Mouse (Mus musculus): Measurements from ENCODE around the gene Emg1.
"Not testable (repeated sequence)": the region's sequence is repeated elsewhere in the genome, so short reads cannot be mapped to it uniquely, and the experiment has no call there.

Emg1 gene

DNA sequence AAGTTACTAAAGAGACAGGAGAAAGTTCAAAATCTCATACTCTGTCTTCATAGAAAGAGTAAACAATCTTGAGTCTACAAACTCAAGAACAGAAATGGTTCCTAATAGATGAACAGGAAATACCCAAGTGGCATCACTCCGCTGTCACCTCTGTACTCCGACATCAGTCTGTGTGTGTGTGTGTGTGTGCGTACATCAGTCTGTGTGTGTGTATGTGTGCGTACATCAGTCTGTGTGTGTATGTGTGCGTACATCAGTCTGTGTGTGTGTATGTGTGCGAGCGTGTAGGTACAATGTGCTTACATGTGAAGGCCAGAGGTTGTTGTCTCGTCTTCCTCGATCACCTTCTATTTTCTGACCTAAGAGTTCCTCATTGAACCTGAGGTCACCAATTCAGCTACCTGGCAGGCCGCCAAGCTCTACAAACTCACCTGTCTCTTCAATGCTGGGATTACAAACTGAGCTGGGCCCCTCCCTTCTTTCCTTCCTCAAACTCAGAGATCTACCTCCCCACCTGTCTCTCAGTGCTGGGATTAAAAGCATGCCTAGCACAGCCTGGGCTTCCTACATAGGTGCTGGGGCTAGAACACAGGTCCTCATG, 3.6 kb downstream of the Emg1 start:
- no peak for DNase-seq (ENCODE audit: low spot score)

DNA sequence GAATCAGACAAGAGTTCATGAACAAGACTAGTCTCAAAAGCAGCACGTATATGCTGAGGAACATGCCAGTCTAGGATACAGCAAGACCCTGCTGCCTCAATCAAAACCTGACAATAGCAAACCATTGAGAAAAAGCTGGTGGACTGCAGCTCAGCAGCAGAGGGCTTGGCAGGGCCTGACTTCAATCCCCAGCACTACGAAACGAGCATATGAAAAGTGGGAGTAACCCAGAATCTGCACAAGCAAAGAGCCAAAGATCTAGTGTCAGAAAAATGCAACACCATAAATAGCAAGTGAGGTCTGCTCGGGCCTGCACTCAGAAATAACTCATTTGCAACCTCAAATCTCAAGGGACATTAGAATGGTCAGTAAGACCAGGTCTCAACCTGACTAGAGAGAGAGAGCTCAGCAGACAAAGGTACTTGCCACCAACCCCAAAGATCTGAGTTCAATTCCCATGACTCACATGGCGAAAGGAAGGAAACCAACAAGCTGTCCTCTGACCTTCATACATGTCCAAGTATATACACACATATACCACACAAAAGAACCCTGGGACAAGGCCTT, 5.8 kb downstream of the Emg1 start:
- peak; percentile 48 for DNase-seq (ENCODE audit: low spot score)

DNA sequence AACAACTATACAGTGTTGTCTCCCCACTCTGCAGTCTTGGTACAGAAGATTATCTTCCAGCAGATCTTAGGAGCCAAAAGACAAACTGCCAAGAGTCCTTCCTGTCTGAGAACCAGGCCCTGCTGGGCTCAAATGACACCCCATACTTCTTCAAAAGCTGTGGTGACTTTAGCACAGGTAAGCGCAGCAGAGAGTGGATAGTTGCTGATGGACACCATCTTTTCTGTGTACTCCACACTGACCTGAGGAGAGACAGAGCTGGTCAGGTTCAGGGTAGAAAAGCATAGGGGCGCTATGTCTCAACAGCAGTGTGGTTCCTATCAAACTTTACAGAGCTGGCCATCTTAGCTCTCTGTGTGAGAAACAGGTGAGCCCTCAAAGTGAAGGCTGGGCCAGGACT, 7.6 kb downstream of the Emg1 start:
- no peak for DNase-seq (ENCODE audit: low spot score)

- DNase-seq (ENCODE audit: low spot score): no peak
Measured at GRCm38 (mm10) chr6:124703789-124704188, 8.2 kb downstream of the Emg1 start.

GRCm38 (mm10) chr6:124702784-124703103, 9.2 kb downstream of the Emg1 start:
- peak; percentile 74 for DNase-seq (ENCODE audit: low spot score)

DNA sequence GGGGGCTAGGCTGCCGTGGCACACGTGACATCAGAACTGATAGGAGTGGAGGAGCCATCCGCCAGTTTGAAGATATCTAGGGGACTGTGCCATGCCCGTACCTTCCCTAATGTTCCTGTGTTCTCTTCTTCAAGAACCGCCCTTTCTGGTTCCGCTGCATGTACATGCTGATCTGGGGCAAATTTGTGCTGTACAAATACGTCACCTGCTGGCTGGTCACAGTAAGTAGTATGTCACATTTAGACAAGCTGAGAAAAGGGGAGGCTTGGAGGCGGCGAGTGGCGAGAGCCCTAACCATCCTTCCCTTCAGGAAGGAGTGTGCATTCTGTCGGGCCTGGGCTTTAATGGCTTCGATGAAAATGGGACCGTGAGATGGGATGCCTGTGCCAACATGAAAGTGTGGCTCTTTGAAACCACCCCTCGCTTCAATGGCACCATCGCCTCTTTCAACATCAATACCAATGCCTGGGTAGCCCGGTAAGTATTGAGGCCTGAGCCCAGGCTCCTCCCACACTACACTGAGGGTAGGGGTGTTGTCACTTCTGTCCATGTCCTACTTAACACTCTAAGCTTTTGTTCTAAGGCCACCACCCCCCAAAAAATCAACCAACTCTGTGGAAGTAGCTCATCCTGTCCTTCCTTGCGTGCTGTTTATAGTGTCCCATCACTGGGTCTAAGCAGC, 9.7 kb downstream of the Emg1 start:
- DNase-seq (ENCODE audit: low spot score): no peak

DNA sequence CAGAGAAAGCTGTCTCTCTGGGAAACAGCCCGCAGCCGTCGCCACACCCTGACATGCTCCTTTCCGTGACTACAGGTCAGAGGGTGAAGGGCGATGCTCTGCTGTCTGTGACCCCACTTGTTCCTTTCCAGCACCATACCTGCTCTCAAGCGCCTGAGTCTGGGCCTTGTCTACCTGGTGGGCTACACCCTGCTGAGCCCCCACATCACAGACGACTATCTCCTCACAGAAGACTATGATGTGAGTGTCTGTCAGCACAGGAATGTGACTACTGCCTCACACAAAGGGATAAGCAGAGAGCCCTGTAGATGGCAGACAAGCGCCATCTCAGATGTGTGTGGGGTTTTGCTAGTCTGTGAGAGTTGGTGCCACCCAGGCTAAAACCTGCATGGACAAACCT, 10.6 kb downstream of the Emg1 start:
- no peak for DNase-seq (ENCODE audit: low spot score)

DNA sequence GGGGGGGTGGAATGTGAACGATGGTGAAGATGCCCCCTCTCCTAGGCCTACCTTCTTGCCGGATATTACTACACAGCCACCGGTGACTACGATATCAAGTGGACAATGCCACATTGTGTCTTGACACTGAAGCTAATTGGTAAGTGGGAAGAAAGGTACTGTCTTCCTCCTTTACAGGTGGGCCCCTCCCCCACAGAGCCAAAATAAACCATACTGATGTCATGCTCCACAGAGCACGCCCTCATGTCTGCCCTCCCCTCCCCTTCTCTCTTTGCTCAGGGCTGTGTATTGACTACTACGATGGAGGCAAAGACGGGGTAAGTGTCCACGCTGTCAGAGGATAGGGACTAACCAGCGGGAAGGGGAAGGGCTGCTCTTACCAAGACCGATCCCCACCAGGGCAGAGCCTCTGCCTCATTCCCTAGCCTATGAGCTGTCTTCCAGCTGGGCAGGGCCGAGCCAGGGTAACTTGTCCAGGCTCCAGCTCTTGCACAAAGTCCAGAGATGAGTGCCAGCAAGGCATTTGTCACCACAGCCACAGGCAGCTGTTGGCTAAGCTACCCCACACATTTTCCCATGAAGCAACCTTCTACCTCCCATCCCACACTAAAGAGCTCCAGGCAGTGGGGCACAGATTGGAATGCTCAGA, 11.9 kb downstream of the Emg1 start:
- DNase-seq (ENCODE audit: low spot score): peak; percentile 99

DNA sequence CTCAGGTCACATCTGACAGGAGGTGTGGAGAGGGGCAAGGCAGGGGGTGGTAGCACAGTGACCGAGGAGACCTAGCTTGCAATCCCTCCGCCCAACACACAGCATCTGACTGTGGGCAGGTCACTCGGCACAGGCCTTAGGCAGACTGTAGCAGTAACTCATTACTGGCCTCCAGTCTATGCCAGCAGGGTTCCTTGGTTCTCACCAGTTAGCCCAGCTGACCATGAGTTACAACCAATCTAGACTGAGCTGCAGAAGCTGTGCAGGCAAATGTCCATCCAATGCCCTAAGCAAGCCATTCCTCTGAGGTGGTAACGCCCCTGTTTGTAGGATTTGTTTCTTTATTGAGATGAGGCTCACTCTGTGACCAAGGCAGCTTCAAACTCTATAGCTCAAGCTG, 12.6 kb downstream of the Emg1 start:
- DNase-seq (ENCODE audit: low spot score): no peak

DNA sequence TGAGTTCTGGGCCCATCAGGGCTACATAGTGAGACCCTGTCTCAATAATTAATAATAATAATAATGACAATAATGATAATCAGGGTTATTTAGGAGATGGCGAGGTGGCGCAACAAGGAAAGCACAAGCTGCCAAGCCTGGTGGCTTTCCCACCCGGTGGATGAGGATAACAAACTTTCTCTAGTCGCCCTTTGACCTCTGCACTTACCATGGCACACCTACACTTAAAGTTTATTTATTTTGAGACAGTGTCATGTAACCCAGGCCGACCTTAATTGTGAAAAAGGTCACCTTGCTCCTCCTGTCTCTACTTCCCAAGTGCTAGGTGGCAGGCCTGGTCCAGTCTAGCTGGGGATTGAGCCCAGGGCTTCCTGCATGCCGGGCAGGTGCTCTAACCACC, 13.2 kb downstream of the Emg1 start:
- DNase-seq (ENCODE audit: low spot score): no peak

DNA sequence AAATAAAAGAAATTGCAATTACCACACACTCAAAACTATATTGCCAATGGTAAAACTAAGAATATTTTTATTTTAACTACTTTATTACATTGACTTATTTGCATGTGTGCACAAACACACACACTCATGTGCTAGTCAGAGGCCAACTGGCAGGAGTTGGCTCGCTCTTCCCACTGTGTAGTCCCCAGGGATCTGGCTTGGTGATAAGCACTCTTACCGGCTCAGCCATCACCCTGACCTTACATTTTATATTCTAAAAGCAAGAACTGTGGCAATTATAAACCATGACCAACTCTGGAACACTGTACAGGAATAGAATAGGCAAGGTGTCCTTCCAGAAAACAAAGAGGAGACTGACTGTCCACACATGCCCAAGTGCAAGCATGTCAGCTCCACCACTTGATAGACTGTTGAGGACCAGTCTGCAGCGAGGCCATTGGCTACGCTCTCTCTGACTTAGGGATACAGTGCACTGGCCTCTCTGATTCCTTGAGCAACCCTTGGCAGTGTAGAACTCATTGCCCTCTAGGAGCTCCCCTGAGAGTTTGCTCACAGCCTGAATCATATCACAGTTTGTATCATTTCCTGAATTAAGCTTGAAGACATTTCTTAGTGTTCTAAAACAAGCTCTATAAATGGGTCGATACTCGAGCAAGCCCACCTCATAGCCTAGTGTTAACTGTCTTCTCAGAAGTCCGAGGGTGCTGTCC, 15.4 kb downstream of the Emg1 start:
- DNase-seq (ENCODE audit: low spot score): peak; percentile 77

GRCm38 (mm10) chr6:124694166-124694955, 17.6 kb downstream of the Emg1 start:
- peak; percentile 86 for DNase-seq (ENCODE audit: low spot score)

DNA sequence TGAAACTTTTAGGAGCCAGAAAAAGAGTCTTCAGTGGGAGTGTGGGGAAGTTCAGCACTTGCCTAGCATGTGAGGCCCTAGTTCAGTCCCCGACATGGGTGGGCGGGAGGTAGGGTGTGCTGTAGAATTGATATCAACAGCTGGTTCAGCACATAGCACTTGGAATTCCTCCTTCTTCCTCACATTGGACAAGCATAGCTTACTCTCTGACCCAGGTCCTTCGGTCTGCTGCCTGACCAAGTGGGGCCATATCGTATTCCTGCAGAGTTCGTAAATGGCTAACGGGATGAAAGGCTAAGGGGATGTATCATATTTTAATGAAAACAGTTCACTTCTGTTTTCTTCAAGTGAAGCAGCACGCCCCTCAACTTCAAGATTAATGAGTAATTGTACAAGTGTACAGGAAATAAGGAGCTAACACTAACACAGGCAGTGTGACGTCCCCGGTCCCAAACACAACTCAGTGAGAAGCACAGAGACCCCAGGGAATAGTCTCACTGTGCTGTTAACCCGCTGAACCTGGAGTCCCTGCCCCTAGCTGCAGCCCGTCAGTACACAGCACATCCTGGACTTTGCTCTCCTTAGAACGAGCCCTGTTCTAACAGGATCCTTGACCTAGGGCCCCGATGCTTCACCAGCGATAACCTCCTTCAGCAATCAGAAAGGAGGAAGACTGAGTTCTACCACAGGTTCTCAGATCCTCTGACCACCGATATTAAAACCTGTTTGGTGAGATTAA, 18.6 kb downstream of the Emg1 start:
- no peak for DNase-seq (ENCODE audit: low spot score)

GRCm38 (mm10) chr6:124690517-124690916, 21.5 kb downstream of the Emg1 start:
- DNase-seq (ENCODE audit: low spot score): peak; percentile 60

DNA sequence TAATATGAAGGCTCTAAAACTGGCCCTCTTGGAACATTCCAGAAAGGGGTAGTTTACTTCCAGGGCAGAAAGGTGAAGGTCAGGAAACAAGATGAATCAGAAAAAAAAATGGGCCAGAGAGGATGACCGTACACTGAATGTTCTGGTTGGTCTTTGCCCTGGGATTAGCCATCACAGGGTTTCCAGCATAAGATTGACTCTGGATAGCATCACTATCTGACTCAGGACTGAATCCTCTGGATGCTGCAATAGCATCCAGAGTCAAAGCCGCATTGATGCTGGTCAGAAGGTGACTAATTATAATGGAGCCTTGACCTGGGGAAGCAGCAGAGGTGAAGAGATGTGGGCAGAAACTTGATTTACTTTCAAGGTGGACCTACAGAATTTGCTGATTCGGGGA, 23.0 kb downstream of the Emg1 start:
- DNase-seq (ENCODE audit: low spot score): no peak

- no peak for DNase-seq (ENCODE audit: low spot score)
Measured at GRCm38 (mm10) chr6:124688151-124688758, 23.7 kb downstream of the Emg1 start.

DNA sequence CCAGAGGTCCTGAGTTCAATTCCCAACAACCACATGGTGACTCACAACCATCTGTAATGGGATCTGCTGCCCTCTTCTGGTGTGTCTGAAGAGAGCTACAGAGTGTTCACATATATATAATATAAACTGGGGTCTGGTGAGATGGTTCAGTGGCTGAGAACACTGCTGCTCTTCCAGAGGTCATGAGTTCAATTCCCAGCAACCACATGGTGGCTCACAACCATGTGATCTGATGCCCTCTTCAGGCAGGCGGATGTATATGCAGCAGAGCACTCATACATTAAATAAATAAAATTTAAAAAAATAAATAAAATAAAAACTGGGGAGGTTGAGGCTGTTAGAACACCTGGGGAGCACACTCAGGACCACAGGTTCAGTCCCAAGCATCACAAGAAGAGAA, 25.3 kb downstream of the Emg1 start:
- not testable (repeated sequence) for DNase-seq (ENCODE audit: low spot score)

DNA sequence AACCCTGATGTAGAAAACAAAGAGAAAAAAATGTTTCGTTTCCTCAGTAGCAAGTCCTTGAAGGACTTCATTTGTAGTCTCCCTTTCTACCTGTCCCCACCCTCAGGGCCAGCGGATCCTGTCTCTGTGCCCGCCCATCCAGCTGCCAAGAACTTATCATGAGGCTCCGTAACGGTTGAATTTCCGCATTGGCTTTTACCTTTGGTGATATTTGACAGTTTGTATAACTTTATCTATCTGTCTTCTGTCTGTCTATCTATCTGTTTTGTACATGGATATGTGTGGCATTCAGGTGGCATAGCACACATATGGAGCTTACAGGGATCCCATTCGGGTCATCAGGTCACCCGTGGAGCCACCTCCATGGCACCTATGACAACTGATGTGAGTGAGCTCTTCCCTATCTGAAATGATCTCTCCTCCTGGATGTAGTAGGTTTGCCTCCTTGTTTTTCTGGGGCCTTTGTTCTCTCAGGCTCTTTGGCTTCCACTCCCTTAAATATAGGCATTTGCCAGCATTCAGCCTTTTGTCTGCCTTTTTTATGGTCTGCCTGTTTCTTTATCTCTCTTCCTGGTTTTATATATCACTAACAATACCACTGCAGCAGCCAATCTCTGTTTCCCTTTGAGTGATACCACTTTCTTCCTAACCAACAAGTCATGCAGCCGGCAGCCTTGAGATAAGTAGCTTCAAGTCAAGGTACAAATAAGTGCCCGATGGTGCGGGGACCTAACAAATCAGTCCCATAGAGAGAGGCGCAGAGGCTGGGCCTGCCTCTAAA, 26.2 kb downstream of the Emg1 start:
- no peak for DNase-seq (ENCODE audit: low spot score)

GRCm38 (mm10) chr6:124683591-124684417, 28.2 kb downstream of the Emg1 start:
- peak; percentile 80 for DNase-seq (ENCODE audit: low spot score)

Data from adipocyte (in vitro differentiated cells).